Comparison of ENCODE assay signal across 8 mouse cellular contexts in the genomic region with DNA sequence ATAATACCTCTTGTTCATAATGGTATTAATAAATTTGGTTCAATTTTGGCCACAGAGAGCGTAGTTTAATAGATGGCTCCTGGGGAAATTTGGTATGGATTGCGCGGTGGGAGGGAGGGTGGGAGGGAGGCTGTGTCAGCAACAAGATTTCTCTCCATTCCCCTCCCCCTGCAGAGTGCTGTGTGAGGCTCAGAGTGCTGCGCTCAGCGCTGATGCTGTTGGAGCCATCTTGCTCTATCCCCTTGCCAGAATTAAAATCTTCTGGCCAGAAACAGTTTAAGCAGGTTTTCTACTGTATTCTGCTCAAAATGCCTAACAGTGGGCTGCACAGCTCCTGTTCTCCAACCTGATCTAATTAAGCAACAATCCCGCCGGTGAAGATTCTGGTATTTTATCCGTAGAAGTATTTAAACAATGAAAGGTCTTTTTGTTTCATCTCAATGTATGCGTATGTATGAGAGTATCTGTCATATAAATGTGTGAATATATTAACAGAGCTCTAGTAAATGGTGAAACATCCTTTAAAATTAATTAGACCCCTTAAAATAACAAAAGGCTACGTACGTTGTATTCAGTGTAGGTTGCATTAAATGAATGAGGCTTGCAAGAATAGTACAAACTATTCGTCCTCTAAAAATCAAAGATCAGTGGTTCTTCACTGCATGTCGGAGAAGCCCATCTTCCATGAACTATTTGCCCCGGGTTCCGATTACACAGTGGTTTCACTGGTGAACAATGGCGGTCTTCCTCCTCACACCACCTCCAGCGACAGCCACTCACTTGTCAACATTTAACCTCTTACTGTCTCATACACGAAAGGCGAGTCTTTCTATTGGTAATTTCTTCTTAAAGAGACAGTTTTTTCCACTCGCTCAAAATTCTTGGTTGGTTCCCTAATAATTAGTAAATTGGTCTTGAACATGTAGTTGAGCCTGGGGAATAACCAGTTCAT. TPM values are rescaled to one million over a fixed set of nuclear protein-coding genes. Genes with fewer than 3 reads are reported as not detected.
DNase-seq lines count a peak whose midpoint lies in the region; ATAC-seq and TF ChIP-seq lines count a peak whose summit lies in the region.

No protein-coding gene starts in this region.

- no peaks in the 10 kb centered on the region for H3K36me3 ChIP-seq in kidney, postnatal 0 days (ENCODE audit: insufficient read depth, low read length)
- no peaks in the 10 kb centered on the region for H3K36me3 ChIP-seq in forebrain, embryonic 15.5 days
- no peaks in the 10 kb centered on the region for H3K36me3 ChIP-seq in limb, embryonic 12.5 days

- TF ChIP-seq CTCF in kidney, postnatal 0 days (IDR thresholded peaks at IDR 0.05; ENCODE audit: low read depth) = no peak

- ATAC-seq in kidney, postnatal 0 days (replicated peaks; ENCODE audit: low FRiP score, low read depth) = no peak
- ATAC-seq in forebrain, embryonic 15.5 days (replicated peaks) = peak; percentile 60
- no peak for ATAC-seq in limb, embryonic 12.5 days (ENCODE audit: insufficient number of reproducible peaks, insufficient read depth, low FRiP score, low TSS enrichment, low read depth)

- H3K27me3 ChIP-seq in kidney, postnatal 0 days (ENCODE audit: insufficient read depth, low read length) = no peaks in the 10 kb centered on the region; the same call in 1 of the 2 replicates
- no peaks in the 10 kb centered on the region for H3K27me3 ChIP-seq in forebrain, embryonic 15.5 days
- H3K27me3 ChIP-seq in limb, embryonic 12.5 days = peaks cover 60% of the 10 kb centered on the region

- DNase-seq in kidney, postnatal 0 days (ENCODE audit: low spot score) = peak; percentile 72
- DNase-seq in kidney, postnatal 14 days = no peak
- DNase-seq in cerebellum, adult 18-20 months = peak; percentile 76 to 84
- DNase-seq in right cerebral cortex, postnatal 10 days (ENCODE audit: low spot score in 2 of 2) = peak; percentile 83 to 89
- no peak for DNase-seq in gastrocnemius, adult 8-10 months (ENCODE audit: low spot score in 2 of 2)
- no peak for DNase-seq in yolk sac, embryonic 10.5 days (ENCODE audit: low spot score)

- WGBS in kidney, postnatal 0 days = 9% methylated on average over 20 of the region's 20 CpGs
- WGBS in forebrain, embryonic 15.5 days = under 1% methylated on average over 20 of the region's 20 CpGs
- 10% methylated on average over 20 of the region's 20 CpGs for WGBS in limb, embryonic 12.5 days

- 0 out of 2 replicates have a peak, but pooled peaks cover 3% of the 10 kb centered on the region for H3K4me1 ChIP-seq in kidney, postnatal 0 days (replicated peaks; ENCODE audit: insufficient read depth, low read length)
- H3K4me1 ChIP-seq in forebrain, embryonic 15.5 days = peaks cover 32% of the 10 kb centered on the region
- peaks cover 26% of the 10 kb centered on the region for H3K4me1 ChIP-seq in limb, embryonic 12.5 days (replicated peaks)

- H3K9ac ChIP-seq in kidney, postnatal 0 days (ENCODE audit: low read depth, low read length) = peak overlapping the region; percentile 47; the same call in 1 of the 2 replicates
- peak overlapping the region; percentile 93 for H3K9ac ChIP-seq in forebrain, embryonic 15.5 days (replicated peaks)
- peak overlapping the region; percentile 60 for H3K9ac ChIP-seq in limb, embryonic 12.5 days (replicated peaks)

- H3K4me3 ChIP-seq in kidney, postnatal 0 days (replicated peaks; ENCODE audit: low read depth, low read length) = peak overlapping the region; percentile 38
- peak overlapping the region; percentile 69 for H3K4me3 ChIP-seq in forebrain, embryonic 15.5 days
- H3K4me3 ChIP-seq in limb, embryonic 12.5 days (replicated peaks) = peak overlapping the region; percentile 49

- H3K9me3 ChIP-seq in kidney, postnatal 0 days (replicated peaks; ENCODE audit: low read length) = no peaks in the 10 kb centered on the region
- no peaks in the 10 kb centered on the region for H3K9me3 ChIP-seq in forebrain, embryonic 15.5 days
- H3K9me3 ChIP-seq in limb, embryonic 12.5 days = no peaks in the 10 kb centered on the region

- peak overlapping the region; percentile 63 for H3K4me2 ChIP-seq in kidney, postnatal 0 days (ENCODE audit: low read length)
- H3K4me2 ChIP-seq in forebrain, embryonic 15.5 days (replicated peaks) = peak overlapping the region; percentile 71
- peak overlapping the region; percentile 62 for H3K4me2 ChIP-seq in limb, embryonic 12.5 days

- H3K27ac ChIP-seq in kidney, postnatal 0 days = peak overlapping the region; percentile 61
- peak overlapping the region; percentile 100 for H3K27ac ChIP-seq in forebrain, embryonic 15.5 days (replicated peaks)
- peak overlapping the region; percentile 87 for H3K27ac ChIP-seq in limb, embryonic 12.5 days

RNA-seq across cellular contexts. Expression of a gene that starts 1.0 kb away (rescaled TPM):
- 43.9 and 45.8 TPM in 2 replicates for polyA plus RNA-seq in kidney, postnatal 0 days (2015; fragmentation: Nextera tagmentation; extraction: Ambion mirVana)
- 355 and 373 TPM in 2 replicates for polyA plus RNA-seq in forebrain, embryonic 15.5 days (2015; fragmentation: Nextera tagmentation; extraction: Ambion mirVana)
- 22.6 and 28.5 TPM in 2 replicates for polyA plus RNA-seq in limb, embryonic 12.5 days (2016; fragmentation: Nextera tagmentation; extraction: Ambion mirVana)
- total RNA-seq in gastrocnemius, adult 8-10 months (2022) = 1 to 10 TPM in 1 of 4 experiments, under 1 TPM in 1, not detected in 2; 0.52 to 1.2 TPM

RNA-seq across cellular contexts. Expression of a gene that starts 4.7 kb away (rescaled TPM):
- 40.9 and 41.2 TPM in 2 replicates for polyA plus RNA-seq in kidney, postnatal 0 days (2015; fragmentation: Nextera tagmentation; extraction: Ambion mirVana)
- 155 and 160 TPM in 2 replicates for polyA plus RNA-seq in forebrain, embryonic 15.5 days (2015; fragmentation: Nextera tagmentation; extraction: Ambion mirVana)
- polyA plus RNA-seq in limb, embryonic 12.5 days (2016; fragmentation: Nextera tagmentation; extraction: Ambion mirVana) = 26.2 and 27.9 TPM in 2 replicates
- 10 to 100 TPM in 3 of 4 experiments, 1 to 10 TPM in 1; 8.9 to 14.8 (median 11.5) TPM for total RNA-seq in gastrocnemius, adult 8-10 months (2022)

RNA-seq across cellular contexts. Expression of a gene that starts 4.7 kb away (rescaled TPM):
- polyA plus RNA-seq in kidney, postnatal 0 days (2015; fragmentation: Nextera tagmentation; extraction: Ambion mirVana) = 0.32 and 0.37 TPM in 2 replicates
- 1.9 and 2.7 TPM in 2 replicates for polyA plus RNA-seq in forebrain, embryonic 15.5 days (2015; fragmentation: Nextera tagmentation; extraction: Ambion mirVana)
- polyA plus RNA-seq in limb, embryonic 12.5 days (2016; fragmentation: Nextera tagmentation; extraction: Ambion mirVana) = 0.80 and 0.93 TPM in 2 replicates
- under 1 TPM; 0.08 to 0.31 (median 0.20) TPM for total RNA-seq in gastrocnemius, adult 8-10 months (2022)

RNA-seq across cellular contexts. Expression of a gene that starts 11.0 kb away (rescaled TPM):
- 238 and 249 TPM in 2 replicates for polyA plus RNA-seq in kidney, postnatal 0 days (2015; fragmentation: Nextera tagmentation; extraction: Ambion mirVana)
- polyA plus RNA-seq in forebrain, embryonic 15.5 days (2015; fragmentation: Nextera tagmentation; extraction: Ambion mirVana) = 508 and 517 TPM in 2 replicates
- 306 and 315 TPM in 2 replicates for polyA plus RNA-seq in limb, embryonic 12.5 days (2016; fragmentation: Nextera tagmentation; extraction: Ambion mirVana)
- 100 to 1,000 TPM in 2 of 4 experiments, 10 to 100 TPM in 2; 97.5 to 116 (median 100) TPM for total RNA-seq in gastrocnemius, adult 8-10 months (2022)

RNA-seq across cellular contexts. Expression of a gene that starts 28.1 kb away (rescaled TPM):
- 16.3 and 16.7 TPM in 2 replicates for polyA plus RNA-seq in kidney, postnatal 0 days (2015; fragmentation: Nextera tagmentation; extraction: Ambion mirVana)
- 22.6 and 24.8 TPM in 2 replicates for polyA plus RNA-seq in forebrain, embryonic 15.5 days (2015; fragmentation: Nextera tagmentation; extraction: Ambion mirVana)
- 21.6 and 22.4 TPM in 2 replicates for polyA plus RNA-seq in limb, embryonic 12.5 days (2016; fragmentation: Nextera tagmentation; extraction: Ambion mirVana)
- total RNA-seq in gastrocnemius, adult 8-10 months (2022) = 1 to 10 TPM; 4.8 to 8.5 (median 7.4) TPM

Comparison
In these comparisons a context has a peak if more than half of its experiments do, and no peak if none do; other contexts are left out.
1. DNase-seq: peak in kidney, postnatal 0 days (single experiment), cerebellum, adult 18-20 months (2 of 2) and right cerebral cortex, postnatal 10 days (2 of 2); none in kidney, postnatal 14 days (single experiment), gastrocnemius, adult 8-10 months (0 of 2) and yolk sac, embryonic 10.5 days (single experiment).
2. Peak in every context shown above with its lines, with median percentiles within 50 percentile points of each other: H3K27ac ChIP-seq, H3K4me2 ChIP-seq, H3K4me3 ChIP-seq and H3K9ac ChIP-seq.